Mouse (Mus musculus) frontal cortex, postnatal 14 days (tissue): Measurements from ENCODE around the gene Topaz1.

ENCODE experiments used
- DNase-seq, 2 experiments: peaks; one replicate each; pipeline ENCODE4 v3.0.0; 2022; ENCODE audit warnings: low spot score in 2 of 2

The Topaz1 gene

DNA sequence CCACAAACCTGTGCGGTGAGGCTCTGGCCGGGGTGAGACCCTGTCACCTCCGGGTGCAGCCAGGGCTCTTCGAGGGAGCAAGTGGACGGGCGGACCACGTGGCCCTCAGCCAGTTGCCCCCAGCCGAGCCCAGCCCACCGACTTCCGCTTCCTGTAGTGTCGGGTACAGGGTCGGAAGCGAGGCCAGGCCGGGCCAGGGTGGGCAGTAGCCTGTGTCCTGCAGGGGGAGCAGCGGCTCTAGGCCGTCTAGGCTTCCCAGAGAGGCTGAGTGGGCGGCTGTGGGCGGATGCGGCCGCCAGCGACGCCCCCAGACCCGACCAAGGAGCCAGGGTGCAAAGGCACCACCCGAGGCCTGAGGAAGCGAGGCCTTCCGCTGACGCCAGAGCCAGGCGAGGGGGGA, at the start of gene Topaz1:
Gene Topaz1 (plus strand): TSS at position 287 of the 400 bp plus-strand sequence.
- no peak for DNase-seq

DNA sequence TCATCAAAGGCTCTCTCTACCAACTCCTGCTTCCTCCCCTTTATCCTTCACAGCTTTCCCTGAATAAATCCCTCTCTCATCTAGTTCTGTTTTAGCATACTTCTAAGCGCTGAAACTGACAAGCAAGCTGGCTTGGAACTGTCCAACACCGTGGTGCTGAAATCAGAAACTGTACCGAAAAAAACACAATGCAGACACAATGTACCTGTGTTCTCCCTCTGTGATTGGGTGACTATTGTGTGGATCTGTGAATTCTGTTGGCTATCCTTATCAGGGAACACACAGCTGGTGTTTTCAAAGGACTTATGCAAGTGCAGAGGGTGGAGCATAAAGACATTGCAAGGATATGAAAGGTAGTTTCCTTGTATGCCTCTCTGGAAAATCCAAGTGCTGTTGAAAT, 45.3 kb upstream of the Topaz1 start:
- DNase-seq: no peak

DNA sequence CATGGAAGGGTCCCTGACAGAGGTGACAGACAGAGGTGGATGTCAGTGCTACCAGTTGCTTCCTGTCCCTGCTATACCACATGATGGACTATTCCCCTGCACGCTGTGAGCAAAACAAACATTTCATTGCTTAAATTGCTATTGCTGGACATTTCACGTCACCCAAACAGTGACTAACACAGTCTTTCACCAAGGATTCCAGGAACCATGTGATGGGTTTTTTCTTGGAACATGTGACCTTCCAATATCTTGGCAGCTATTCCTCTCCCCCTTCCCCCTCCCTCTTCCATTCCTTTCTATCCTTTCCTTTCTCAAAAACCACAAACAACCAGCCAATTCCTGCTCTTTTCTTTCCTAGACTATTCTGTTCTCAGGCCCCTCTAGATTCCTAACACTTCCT, 33.3 kb upstream of the Topaz1 start:
- DNase-seq: no peak

DNA sequence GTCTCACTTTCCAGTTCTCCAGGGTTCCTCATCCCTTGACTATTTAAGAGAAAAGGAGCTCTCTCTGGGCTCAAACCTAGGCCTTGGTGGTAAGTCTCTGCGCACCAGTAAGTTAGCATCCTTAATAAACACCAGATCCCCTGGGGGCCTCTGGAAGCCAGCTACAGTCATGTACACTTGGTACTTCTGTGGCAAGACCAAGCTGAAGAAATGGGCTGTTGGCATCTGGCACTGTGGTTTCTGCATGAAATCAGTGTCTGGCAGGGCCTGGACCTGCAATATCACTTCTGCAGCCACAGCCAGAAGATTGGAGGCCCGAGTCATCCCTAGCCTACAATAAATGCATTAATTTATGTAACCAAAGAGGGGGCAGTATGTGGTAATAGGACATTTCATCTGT, 32.1 kb upstream of the Topaz1 start:
- DNase-seq: no peak

DNA sequence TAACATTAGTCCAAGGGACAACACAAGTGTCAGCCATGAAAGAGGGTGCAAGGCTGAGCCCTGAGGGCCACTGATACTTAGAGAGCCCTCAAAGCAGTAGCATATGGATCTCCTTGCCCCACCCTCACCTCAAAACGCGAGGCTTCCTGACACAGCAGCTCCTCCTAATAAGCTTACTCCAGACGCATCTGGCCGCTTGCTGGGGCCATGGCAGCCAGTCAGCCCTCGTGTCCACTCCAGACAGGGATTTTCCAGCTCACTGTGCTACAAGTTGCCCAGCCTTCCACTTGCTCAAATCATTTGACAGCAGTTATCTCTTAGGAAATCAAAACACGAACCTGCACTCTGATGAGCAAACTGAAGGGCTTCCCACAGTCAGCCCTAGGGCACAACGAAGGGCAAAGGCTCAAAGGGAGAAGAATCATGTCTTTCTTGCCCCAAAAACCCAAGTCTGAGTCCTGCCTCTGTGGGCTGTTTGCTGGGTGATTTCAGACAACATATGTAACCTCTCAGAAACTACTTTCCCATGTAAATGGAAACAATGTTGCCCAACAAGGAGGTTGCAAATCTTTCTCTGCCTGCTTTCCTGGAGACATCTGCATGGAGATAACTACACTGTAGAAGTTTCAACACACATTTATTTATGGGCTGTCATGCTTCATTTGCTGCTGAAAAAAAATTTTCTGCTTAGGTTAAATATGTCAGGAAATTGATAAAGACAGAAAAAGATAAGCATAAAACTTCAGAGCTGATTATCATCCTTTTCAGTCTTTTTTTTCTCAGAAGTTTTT, 30.8 kb upstream of the Topaz1 start:
- DNase-seq: no peak

DNA sequence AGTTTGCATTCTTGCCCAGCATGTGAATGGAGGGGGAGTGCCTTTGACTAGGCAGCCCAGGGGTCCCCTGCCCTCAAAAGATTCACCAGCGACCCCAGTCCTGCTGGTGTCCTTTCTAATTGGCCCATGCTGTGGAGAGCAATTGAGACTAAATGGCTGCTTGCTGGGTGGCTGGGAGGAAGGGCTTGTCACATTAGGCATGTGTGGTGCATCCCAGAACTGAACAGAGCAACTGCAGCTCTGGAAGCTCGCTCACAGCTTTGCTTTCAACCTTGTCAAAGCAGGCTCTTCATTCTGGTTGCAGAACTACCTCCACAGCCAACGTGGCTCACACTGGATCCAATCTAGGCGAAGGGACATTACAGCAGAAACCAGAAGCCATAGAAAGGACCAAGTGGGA, 24.9 kb upstream of the Topaz1 start:
- no peak for DNase-seq

DNA sequence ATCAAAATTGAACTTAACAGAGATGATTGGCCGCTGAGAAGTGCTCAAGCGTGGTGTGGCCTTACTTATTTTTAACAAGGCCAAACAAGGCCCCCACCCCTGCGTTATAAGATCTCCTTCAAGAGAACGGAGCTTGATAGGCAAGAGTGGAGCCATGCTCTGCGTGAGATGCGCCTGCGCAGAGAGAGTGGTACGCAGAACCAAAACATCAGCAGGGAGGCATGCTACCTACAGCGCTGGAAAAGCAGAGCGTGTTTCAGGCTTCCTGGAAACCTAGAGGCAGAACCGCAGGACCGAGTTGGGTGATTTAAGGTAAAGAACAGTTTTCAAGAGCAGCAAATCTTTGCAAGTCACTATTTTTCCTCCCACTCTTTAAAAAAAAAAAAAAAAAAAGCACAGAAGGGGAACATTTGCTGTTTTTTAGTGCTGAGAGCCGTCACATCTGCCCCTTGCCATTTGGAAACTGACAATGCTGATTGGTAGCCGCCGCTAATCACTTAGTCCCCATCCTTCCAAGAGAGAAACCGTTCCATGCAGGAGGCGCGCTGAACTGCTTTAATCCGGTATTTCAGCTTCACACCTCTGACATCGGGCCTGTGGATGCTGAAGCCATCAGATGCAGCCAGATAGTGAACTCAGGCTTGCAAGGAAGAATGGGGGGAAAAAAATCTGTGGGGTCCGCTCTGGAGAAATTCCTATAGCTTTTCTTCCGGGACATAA, 21.9 kb upstream of the Topaz1 start:
- DNase-seq: no peak

DNA sequence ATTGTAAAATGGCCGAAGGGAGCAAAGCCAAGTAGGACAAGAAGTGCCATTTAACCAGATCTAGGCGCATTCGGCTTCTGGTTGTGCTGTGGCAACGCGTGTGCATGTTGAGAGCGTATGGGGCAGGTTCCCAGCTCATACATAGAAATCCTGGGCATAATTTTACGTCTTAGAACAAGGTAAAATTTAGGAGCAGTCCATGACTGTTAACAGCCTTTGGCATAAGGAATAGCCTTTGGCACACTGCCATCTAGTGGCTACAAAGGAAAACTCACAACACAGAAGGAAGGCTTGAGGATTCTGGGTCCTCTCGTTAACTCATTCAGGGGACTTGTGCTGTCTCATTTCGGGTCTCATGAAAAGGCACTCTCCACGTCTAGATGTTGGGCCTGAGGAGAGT, 17.6 kb upstream of the Topaz1 start:
- peak in 1 of 2 experiments; percentile 66 for DNase-seq

DNA sequence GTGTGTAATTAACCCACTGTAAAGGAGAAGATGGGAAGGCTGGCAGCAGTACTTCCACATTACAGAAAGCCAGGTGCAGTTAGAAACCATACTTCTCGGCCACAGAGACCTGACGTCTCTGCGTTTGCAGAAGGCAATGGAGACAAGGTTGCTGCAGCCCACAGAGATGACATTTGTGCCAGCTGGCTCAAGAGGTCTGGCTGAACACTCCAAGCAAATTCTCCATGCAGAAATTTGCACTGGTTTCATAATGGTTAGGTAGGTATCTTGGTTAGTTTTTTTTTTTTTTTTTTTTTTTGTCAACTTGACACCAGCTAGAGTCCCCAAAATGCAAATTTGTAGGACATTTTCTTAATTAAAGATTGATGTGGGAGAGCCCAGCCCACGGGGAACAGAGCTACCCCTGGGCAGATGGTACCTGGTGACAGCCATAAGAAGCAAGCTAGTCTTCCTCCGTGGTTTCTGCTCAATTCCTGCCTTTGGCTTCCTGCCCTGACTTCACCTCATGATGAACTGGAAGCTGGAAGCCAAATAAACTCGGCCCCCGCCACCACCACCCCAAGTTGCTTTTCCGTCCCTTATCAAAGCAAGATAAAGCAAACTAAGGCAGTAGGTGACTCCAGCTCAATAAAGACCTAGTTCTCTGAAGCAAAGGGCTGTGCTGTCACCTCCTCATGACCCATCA, 14.9 kb upstream of the Topaz1 start:
- DNase-seq: no peak

DNA sequence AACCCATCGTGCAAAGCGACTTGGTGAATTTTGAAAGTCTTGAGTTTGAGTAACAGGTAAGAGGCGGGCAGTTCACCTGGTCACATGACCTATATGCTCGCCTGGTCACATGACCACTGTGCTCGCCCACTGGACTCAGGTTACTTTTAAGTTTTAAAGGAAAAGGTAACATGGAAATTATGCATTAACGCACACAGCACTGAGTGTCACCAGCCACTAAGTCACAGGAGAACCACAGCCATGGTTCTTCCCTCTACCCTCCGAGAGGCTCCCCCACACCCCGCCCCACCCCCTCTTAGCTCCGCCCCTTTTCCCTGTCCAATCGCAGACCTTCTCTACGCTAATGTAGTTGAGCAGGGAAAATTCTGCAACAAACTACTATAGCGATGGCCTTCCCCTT, 13.9 kb upstream of the Topaz1 start:
- no peak for DNase-seq

DNA sequence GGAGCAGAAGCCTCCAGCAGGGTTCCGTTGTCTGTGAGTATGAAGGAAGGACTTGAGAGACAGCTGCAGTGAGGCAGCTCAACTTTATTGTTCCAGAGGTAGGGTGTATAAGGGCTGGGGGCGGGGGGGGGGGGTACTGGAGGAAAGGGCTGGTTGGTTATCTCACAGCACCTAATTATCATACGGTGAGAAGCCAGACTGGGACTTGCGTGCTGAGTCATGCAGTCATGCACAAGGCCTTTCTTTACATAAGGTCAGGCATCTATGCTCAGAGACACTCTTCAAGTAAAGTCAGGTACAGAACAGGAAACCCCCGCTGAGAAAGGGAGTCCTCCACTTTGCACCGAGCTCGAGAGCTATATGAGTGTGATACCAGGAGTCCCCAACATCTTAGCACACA, 12.2 kb upstream of the Topaz1 start:
- DNase-seq: no peak

DNA sequence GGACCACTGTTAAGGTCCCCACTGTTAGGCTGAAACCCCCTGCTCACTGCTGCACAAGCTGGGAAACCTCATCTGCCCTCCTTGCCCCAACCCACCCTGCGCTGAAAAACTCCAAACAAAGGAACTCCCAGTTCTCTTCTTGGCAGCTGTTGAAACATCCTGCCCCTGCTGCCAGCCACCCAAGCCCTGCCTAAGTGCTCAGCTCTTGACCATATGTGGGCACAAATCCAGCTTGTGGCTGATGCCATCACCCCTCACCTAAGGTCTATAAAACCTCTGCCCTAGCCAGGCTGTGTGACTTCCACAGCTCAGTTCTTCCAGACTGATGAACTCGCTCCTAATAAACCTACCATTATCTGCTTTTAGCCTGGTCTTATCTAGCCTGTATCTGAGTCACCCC, 11.1 kb upstream of the Topaz1 start:
- DNase-seq: no peak

DNA sequence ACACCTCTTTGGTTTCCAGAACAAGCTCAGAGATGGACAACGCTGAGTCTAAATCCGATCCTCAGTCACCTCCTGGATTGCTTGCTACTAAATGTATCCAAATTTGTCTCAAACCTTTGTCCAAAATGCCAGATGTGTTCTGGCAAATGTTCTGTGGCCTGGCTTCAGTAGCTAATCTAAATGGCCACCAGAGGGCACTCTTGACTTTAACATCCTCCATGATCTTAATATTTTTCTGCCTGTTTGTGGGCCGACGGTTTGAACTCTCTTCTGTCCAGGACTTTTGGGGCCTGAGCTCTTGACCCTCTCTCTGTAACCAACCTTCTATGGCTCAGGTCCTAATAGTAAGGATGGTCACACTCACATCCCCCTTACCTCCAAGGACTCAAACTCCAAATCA, 10.4 kb upstream of the Topaz1 start:
- DNase-seq: no peak

DNA sequence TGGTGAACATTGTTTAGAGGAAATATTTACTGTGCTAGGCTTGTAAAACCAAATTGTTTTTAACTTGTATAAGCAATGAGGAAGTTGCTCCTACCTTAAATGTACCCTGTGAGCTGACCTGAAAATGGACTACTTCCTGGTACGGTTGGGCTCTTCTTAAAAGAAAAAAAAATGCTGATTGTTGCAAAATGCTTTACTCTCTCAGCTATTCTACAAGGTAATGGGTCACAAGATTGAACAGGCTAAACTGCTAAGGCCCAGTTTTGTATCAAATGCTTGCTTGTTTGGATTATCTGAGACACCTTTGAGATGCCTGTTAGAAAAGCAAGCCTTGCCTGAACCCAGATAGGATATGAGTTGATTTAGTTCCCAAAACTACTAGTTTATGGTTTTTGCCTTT, 1.3 kb upstream of the Topaz1 start:
- DNase-seq: no peak

DNA sequence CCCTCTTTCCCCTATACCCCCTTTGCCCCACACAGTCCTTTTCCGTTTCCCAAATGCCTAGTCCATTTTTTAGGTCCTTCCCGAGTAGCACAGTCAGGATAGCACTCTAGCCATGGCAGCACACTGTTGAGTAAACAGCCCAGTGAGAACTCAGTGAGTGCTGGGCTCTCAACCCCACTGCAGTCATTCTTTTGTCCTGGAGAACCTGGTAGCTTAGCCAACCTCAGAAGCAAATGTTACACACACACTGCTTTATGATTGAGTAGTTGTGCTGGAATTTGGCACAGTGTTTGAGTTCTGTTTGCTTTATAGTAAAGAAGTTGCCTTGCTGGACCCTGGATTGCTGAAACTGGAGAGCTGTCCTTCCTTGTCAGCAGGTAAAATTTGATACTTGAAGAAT, 10.5 kb downstream of the Topaz1 start:
- DNase-seq: no peak

DNA sequence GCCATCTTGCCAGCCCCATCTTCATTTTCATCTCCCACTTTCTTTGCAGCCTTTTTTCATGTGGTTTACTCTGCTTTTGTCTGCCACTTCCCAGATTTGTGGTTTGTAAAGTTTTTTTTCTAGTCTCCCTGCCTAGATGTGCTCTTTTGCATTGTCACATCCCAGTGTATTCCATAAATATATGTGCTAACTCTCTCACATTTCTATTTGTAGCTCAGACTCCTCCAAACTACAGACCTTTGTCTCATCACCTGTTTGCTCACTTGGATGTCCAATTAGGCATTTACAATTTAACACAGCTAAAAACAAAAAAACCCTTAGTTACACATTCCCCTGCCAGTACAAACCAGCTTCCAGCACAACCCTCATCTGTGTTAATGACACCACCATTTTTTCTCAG, 13.0 kb downstream of the Topaz1 start:
- no peak for DNase-seq

DNA sequence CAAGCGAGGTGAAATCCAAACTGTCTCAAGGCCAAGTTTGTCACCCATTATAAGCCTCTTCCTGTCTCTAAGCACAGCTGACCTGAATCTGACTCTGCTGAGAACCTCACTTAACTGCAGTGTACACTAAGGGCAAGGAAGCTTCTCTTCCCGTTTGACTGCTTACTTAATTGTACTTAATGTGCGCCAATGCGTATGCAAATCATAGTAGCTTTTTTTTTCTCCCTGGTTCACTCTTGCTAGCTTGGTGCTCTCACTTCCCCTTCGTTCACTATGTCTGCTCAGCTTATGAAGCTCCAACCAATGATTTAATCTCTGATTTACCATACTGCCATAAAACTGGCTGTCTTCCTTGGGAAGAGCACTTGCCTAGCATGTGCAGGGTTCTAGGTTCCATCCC, 38.1 kb downstream of the Topaz1 start:
- no peak for DNase-seq

DNA sequence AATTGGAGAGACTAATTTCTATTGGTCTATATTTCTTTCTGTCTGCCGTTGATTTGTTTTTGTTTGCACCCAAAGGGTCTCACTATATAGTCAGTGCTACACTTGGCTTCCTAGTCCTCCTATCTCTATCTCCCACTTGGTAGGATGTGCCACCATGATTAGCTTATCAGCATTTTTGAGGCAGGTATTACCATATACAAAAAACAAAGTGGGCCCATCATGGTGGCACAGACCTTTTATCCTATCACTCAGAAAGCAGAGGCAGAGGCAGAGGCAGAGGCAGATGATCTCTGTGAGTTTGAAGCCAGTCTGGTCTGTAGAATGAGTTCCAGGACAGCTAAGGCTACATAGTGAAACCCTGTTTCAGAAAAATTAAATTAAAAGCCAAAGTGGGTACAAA, 39.4 kb downstream of the Topaz1 start:
- no peak for DNase-seq

DNA sequence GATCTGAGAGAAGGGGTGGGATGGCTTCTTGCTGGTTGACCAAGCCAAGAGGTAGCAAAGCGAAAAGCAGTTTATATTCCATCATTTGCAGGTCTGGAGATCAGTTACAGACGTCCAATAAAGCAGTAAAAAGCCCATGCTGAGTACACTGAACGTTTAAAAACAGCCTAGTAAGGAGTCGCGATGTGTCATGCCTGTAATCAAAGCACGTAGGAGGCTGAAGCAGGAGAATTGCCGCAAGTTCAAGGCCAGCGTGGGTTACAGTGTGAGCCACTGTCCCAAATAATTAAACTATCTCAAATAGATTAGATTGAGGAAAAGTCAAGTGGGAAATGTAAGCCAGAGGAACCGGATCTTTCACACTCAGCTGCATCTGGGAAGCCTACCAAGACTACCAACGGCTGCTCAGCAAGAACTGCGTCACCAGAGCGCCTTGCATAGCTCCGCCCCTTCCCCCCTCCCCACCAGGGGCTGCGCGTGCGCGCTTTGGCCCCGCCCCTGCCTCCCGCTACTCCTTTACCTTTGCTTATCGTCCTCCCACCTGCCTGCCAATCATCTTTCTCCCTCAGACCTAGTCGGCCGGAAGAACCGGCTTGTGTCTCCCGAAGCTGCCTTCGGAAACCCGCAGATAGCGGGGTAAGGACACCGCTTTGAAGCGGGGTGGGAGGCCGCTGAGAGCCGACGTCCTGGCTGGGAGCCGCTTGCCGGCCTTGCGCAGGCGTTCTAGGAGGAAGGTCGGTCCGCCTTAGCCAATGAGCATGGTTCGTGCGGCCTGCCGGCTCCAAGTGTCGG, 58.1 kb downstream of the Topaz1 start, which contains the start of gene Tcaim:
Gene Tcaim (plus strand): TSS at position 487 of the 792 bp plus-strand sequence.
- peak; percentile 80 to 87 for DNase-seq

DNA sequence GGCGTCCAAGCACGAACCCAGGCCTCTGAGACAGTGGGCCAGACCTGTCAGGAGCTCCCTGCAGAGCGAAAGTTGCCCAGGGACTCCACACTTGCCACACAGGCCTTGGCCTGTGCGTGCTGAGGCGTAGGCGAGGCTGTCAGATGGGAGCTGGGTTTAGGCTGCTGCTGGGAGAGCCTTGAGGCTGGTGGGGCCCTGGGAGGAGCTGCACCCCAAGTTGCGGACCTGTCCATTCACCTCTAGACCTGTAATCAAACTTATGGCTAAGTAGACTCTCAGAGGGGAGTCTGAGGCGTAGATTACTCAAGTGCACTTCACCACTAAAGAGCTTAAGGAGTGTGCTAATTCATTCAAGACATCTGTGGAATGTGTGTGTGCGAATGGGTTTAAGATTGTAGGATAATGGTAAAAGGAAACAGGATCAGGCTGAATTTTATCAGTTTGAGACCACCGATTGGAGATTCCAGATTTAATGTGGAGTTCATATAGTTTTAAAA, 58.7 kb downstream of the Topaz1 start:
- no peak for DNase-seq

DNA sequence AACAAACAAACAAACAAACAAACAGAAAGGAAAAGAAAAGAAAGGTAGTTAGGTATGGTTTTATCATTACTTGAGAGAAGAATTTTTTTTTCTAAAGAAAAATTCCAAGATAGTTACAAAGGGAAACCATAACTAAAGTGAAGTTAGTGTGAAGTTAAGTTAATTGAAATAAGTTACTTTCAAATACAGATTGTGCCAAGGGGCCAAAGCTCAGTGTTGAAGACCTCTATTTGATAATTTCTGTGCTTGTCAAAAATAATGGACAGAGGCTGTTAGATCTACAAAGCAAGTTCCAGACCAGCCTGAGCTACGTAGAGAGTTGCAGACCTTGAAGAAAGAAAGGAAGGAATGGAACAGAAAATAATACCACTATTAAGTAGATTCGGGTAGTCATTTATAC, 60.0 kb downstream of the Topaz1 start:
- no peak for DNase-seq

DNA sequence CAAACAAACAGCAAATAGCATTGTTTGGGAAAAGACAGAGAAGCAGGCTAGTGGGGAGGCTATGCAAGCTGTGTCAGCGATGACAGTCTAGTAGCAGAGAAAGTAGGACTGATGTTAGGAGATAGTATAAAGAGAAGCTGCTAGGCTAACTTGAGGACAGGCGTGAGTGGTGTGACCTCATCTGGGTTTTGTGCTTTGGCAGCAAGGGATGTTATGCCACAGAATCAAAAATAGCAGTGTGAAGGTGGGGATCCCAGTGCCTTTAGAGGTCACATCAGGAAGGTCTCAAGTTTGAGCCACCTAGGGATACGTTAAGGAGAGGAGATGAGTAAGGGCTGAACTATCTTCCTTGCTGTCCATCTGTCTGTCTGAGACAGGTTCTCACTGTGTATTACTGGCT, 63.1 kb downstream of the Topaz1 start:
- no peak for DNase-seq
